Mouse (Mus musculus) urinary bladder, postnatal 10 days (tissue): ENCODE data around the gene Ppp1r12c.

Experiments used
- DNase-seq: peaks from one replicate; pipeline ENCODE4 v3.0.0; 2022; ENCODE audit warnings: low spot score

Gene Ppp1r12c

DNA sequence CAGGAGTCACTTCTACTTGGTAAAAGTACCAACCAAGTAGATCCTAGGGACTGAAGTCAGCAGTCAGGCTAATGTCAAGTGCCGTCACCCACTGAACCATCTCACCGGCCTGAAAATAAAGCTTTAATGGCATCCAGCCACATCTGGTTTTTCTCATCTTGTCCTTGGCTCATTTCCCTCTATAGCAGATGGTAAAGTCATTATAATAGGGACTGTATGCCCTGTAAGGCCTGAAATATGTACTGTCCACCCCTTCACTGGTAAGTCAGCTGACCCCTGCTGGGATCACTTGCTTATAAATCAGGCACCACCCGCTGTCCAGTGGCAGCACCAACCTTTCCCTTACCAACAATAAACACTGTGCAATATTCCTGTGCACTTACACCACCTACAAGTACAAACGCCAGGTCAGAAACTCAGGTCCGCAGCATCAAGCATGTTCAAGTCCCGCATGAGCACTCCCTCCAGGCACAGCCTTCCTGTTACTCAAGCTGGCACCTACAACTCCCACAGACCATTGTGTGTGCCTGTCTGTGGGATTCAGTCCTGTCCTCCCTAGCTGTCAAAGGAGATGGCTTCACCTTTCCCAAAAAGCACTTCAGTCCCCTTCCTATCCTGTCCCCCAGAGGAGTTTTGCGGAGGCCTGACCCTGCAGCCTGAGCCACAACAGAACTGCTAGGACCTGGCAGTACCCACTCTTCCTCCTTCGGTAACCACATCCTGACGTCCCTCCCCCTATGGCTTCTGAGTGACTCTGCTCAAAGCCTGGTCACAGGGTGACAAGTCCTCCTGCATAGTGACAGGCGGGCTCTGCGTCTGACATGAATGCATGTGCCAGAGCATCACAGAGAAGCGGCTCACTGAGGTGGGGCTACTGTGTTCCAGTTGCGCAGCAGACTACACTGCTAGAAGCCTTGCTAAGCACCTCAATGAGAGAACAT, 8.9 kb downstream of the Ppp1r12c start:
- DNase-seq = no peak

DNA sequence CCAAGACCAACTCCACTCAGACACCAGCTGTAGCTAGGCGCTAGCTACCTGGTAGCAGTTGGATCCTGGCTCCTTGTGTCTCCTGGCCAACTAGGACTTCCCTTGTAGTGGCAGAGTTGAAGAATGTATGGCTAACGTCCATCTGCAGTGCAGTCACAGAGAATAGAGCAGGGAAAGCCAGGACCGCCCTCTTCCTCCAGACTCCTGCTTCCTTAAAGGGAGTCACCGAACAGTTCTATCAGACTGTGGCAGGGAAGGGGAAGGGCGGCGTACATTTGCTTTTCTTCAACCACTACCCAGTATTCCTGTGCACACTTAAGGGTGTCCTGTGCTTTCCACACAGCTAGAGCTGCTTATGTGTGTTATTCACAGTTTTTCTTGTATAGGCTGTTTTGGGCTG, 10.2 kb downstream of the Ppp1r12c start:
- no peak for DNase-seq

DNA sequence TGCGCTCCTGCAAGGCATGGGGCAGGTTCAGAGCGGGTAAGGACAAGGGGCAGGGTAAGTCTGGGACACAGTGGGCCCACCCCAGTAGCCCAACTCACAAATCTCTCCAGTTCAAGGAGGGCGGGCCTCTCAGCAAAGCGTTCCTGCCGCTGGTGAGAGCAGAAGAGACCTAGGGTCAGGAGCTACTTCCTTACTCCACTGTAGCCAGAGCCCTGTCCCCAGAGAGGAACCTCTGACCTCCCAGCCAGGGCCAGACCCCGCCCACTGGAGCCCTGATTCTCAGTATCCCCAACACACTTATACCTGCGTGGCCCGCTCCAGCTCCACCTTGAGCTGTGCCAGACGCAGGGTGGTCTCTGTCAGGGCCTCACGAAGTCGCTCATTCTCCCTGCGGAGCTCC, 19.2 kb downstream of the Ppp1r12c start:
- DNase-seq = no peak

DNA sequence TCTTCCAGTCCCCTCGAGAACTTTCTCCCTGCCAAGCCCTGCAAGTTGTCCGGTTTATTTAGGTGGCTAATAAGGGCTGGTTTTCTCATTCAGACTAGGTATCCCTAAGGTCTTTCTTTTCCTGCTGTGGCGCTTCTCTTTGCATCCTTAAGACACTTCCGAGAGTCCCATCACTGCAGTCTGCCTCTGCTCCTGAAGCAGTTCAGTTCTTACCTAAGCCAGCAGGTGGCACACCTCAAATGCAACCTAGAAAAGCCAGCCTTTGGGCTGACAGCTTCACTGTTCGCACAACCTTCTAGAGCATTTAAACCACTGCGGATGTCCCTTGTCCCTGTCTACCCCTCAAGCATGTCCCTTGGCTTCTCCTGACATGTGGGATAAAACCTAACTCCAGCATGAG, 21.8 kb downstream of the Ppp1r12c start:
- DNase-seq = no peak

DNA sequence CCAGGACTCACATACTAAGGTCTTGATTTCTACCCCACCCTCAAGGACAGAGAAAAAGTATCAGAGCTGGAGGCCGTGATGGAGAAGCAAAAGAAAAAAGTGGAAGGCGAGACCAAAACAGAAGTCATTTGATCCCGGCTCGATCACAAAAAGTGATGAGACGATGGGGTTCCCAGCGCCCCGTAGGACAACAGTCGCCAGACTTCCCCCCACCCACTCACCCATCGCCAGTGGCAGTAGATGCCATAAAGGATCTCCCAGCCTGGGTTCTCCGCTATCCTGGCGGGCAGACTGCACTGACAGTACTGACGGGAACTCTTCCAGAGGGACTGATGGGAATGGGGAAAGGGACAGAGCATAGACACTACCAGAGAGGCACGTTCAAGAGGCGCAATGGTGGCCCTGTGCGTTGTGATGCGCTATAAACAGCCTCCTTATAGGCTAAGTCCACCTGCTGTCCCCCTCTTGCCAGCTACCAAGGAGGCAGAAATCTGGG, 22.6 kb downstream of the Ppp1r12c start:
- no peak for DNase-seq

DNA sequence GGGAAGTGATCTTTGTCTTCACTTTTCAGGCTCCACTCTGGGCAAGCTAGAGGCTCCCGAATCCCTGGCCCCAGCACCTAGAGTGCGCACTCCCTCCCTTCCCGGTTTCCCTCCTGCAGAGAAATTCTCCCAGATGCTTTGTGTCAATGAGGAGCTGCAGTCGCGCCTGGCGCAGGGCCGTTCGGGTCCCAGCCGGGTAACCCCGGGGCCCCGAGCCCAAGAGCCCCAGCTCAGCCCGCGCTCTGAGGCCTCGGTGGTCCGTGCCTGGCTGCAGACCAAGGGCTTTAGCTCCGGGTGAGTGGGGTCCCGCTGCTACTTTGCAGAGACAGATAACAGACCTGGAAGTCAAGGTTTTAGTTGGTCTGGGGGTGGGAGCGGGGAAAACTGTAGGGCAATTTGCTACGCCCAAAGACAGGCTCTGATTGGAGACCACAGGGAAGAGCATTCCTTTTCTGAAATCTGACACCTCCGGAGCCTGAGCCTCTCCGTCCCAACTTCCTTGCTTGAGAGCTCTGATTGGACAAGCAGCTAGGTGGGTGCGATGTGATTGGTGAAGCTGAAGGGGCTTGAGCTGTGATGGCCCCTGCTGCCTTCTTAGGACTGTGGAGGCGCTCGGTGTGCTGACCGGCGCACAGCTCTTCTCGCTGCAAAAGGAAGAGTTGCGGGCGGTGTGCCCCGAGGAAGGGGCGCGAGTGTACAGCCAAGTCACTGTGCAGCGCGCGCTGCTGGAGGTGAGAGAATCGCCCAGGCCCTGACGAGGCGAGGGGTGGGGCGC, 23.3 kb downstream of the Ppp1r12c start:
- DNase-seq = no peak

DNA sequence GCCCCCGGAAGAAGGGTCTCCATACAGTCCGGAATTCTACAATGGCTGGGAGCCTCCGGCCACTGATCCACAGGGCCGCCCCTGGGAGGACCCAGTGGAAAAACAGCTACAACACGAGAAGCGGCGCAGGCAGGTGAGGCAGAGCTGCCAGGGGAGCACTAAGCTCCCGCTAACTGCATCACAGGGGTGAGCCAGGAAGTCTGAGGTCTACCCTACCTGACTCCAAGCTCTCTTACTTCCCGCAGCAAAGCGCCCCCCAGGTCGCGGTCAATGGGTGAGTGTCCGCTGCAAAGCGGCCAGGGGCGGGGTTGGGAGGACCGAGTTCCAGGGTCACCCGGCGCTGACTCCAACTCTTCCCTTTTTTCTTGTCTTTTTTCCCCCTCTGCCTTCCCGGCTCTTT, 27.5 kb downstream of the Ppp1r12c start:
- no peak for DNase-seq

DNA sequence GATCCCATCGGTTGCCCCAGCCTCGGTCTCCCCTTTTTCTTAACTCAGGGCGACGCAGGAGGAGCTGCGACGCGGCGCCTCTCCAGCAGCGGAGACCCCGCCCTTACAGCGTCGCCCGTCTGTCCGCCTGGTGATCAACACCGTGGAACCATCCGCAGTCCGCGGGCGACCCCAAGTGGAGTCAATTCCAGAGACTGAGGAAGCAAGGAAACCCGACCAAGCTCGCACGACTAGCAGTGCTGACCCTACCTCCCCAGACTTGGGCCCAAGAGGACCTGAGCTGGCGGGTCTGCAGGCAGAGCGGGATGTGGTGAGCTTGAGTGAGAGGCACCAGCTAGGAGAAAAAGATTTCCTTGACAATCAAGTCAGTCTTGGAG, 30.3 kb downstream of the Ppp1r12c start:
- peak; percentile 57 for DNase-seq

DNA sequence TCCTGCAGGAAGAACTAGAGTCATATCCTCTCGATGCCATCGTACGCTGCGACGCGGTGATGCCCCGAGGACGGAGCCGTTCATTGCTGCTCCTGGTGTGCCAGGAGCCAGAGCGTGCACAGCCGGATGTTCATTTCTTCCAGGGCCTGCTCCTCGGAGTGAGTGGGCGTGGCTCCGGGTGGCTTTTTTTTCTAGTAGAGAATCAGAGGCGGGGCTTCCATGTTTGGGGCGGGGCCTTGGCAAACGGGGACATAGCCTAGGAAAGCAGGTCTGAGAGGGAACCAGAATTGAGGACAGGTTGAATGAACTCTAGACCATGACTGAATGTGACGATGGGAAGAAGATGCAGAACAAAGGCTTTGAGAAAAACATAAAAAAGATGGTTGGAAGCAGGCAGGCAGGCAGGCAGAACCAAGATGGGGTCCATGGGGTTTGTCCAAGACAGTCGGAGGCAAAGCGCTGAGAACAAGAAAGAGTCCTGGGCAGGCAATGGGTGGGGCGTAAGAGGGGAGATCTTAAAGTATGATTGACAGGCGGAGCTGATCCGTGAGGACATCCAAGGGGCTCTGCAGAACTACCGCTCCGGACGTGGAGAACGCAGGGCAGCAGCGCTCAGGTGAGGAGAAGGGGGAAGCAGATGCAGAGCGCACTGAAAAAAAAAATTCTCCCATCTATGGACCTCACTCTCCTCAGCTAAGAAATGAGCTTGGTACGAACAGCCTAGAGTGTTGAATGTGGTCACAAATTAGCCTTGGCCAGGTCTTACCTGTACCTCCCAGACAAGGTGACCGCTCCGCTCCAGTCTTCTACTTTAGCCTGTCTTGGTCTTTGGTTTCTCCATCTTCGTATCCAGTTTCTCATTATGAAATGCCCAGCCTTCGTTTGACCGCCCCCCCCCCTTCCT, 31.0 kb downstream of the Ppp1r12c start:
- no peak for DNase-seq

DNA sequence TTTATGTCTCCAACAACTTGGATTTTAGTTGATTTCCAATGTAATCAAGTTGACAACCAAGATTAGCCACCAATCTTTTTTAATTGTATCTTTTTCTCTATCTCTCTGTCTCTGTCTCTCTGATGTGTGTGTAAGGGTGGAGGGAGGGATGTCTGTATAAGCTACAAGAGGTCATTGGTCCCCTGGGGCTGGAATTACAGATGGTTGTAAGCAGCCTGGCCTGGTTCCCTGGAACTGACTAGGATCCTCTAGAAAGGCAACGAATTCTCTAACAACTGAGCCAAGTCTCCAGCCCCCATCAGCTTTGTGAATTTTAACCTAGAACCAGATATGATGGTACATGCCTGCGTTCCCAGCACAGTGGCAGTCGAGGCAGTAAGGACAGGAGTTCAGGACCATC, 33.7 kb downstream of the Ppp1r12c start:
- DNase-seq = no peak

DNA sequence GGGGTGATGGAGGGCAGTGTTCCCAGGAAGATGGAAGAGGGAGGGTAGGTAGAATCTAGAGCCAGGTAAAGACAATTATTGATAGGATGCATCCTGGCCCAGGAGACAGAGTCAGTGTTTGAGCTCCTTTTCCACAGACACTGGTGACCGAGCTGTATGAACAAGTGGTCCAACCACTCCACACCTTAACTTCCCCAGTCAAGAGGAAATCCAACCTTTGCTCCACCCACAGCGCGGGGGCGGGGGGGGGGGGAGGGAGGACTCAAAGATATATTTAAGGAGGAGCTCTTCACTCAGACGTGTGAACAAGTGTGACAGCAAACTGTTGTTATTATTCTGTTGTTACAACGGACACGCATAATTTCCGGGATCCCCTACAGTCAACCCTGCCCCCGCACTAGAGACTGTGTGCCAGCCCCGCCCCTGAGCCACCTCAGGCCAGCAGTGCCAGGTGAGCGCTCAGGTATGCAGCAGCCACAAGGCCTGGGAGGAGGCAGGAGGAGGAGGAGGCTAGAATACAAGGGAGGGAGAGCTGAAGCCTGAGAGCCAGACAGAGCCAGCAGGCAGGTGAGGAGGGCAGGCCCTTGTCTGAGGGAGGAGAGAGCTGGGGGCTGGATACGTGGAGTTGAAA, 37.2 kb downstream of the Ppp1r12c start:
- DNase-seq = no peak

DNA sequence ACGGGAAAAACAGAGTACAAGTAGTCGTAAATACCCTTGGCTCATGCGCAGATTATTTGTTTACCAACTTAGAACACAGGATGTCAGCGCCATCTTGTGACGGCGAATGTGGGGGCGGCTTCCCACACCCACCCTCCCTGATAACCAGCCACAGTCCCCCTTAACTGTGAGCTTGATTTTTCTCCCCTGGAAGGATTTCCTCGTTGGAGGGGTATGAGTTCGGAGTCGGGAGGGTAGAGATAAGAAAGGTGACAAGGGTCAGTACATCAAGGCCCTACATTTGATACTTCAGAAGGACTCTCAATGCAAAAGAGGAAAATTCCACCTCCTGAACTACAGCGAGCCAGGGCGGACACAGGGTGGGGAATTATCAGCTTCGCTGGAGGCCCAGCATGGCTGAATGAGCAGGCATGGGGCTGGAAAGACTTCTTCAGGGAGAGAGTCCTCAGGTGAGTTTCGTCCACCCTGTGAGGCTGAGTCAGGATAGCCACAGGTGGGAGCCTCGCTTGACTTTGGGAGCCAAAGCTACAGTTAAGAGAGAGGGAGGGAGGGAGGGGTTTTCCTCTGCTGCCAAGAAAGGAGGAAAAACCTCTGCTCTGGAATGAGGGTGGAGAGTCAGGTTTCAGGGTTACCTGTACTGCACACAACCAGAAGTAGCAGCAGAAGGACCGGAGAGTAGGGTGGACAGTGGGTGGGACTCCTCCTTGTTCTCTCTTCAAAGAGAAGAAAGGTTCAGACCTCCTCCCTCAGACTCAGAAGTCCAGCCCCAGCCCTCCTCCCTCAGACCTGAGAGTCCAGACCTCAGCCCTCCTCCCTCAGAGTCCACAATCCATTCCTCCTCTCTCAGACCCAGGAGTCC, 40.7 kb downstream of the Ppp1r12c start, which contains the start of gene Eps8l1:
Gene Eps8l1 (plus strand): TSS at position 99 of the 859 bp plus-strand sequence.
- no peak for DNase-seq

DNA sequence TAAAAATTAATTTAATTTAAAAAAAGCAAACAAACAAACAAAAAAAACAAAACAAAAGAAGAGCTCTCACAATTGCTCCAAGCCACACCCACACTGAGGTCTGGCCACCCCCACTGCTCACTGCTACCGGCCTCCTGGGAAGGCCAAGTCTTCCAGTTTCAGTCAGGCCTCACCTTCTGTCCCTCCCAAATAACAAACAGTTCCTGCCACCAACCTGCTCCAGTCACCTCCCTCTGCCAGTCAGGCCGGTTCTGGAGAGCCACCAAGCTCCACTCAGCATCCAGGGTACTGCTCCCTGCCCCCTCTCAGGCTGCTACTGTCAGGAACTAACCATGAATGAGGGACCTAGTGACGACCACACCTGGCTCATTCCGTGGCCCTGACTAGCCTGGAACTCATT, 48.8 kb downstream of the Ppp1r12c start:
- DNase-seq = no peak

DNA sequence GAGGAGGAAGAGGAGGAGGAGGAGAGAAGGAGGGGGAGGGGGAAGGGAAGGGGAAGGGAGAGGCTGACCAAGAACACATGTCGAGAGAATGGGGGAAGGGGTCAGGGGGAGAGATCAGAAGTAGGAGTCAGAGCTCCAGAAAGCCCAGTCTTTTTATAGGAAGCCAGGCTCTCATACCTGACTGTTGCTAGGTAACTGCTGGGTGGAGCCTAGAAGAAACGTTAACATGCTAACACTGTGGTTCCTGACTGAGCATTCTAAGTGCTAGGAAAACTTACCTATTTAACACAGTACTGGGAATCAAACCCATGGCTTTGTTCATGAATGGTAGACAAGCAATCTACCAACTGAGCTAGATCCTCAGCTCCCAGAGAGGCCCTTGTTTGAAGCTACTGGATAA, 52.3 kb downstream of the Ppp1r12c start:
- no peak for DNase-seq

DNA sequence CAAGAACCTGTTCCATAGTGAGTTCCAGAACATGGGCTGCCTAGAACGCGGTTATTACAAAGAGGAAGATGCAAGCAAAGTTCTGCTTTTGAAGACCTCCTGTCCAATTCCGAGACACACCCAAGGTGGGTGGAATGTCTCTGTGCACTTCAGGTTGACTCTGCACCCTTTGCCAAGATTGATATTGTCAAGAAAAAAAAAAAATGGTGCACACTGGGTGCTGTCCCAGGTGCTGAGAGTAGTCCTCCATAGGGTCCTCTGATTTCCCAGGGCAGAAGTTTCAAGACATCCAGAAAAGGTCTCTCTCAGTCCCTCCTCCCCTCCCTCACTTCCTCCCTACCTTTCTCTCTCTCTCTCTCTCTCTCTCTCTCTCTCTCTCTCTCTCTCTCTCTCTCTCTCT, 53.0 kb downstream of the Ppp1r12c start:
- DNase-seq = no peak

DNA sequence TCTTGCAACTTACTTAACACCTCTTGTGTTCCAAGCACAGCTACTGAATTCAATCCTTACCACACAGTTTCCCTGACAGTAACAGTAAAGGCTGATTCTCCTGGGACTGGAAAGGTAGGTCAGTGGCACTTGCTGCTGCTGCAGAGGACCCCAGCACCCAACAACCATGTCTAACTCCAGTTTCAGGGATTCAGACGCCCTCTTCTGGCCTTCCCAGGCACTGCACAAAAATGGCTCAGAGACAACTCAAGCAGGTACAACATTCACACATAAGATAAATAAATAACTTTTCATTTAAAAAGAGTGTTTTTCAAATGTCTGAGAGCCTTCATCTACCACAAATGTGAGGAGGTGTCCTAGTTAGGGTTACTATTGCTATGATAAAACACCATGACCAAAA, 54.3 kb downstream of the Ppp1r12c start:
- DNase-seq = no peak

DNA sequence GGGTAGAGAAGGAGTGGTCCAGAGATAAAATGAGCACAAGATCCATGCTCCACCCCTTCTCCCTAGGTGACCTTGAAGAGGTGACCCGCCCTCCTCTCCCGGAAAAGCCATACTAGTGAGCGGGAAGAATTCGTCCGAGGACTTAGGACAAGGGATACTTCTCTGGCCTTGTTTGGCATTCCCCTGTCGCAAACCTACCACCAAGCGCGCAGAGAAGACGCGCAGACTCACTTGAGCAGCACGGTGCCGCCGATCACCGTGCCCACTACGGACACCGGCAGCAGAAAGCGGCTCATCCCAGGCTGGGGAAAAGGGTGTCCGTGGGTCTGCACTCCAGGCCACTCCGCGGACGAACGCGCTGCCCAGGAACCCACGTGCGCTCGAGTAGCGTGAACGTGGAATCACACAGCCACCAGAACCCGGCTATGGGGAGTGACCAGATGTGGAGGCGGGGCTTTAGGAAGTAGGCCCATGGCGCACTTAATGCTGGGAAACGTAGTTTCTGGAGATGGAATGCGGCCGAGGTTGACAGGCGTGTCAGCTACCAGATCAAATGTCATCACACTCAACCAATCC, 56.2 kb downstream of the Ppp1r12c start, which contains the start of gene Rdh13:
Gene Rdh13 (minus strand): TSS at position 434 of the 576 bp plus-strand sequence.
- peak; percentile 40 for DNase-seq

DNA sequence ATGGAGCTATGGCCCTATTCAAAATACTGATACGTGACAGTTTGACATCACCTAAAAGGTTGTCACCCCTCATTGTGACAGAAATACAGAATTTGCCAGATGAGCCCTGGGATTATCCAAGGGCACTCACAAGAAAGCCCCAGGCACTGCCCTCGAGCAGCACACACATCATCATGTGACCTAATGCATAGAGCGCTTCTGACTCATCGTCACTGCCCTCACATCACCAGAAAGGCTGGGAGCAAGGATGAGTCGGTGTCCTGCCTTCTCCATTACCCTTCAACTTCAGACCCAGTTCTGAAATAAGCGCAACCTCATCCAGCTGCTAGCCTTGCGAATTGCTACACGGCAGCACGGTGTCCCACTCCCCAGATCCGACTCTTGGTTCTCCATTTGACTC, 60.9 kb downstream of the Ppp1r12c start:
- DNase-seq = no peak

DNA sequence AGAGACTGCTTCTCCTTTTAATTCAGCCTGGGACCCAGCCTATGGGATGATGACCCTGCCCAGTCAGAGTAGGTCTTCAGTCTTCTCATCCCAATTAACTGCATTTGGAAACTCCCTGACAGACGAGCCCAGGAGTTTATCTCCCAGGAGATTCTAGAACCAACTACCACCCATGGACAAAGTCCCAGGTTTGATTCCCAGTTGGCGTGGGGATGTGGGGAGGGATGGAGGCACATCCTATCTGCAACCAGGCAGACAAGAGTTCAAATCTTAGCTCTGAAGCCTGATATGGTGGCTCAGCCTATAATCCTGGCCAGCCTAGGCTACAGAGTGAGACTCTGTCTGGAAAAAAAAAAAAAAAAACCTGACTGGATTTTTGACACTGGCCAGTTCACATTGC, 63.8 kb downstream of the Ppp1r12c start:
- DNase-seq = no peak

DNA sequence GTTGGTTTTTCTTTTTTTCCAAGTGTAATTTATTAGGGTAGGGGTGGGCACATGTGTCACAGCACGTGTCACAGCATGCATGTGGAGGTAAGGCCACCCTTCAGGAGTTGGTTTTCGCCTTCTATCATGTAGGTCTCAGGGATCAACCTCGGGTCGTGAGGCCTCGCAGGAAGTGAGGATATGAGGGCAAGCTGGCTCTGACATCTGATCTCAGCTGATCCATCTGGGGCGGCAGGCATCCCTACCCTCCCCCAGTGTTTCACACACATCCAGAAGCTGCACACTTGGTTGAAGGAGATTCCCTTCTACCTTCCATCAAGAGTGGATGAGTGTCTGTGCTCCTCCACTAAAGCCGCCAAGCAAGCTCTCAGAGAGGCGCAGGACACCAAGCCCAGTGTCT, 69.5 kb downstream of the Ppp1r12c start:
- no peak for DNase-seq
